Mouse (Mus musculus): ENCODE measurements at regions not wholly inside any gene's neighbourhood (a gene's known extent, or its start where the extent isn't known, plus 50 kb on each side); places are given as distances from the start of the nearest gene placed in this dataset.

GRCm38 (mm10) chr8:35243555-35243954 is 522.0 kb upstream of the Gm19410 start:
- ATAC-seq = no peak

- ATAC-seq = no peak
These were observed 515.7 kb upstream of the Gm19410 start for GRCm38 (mm10) chr8:35249747-35250375.

GRCm38 (mm10) chr8:35250641-35251040 is 514.9 kb upstream of the Gm19410 start:
- ATAC-seq = no peak

GRCm38 (mm10) chr8:35253946-35254345 is 511.6 kb upstream of the Gm19410 start:
- no peak for ATAC-seq

- ATAC-seq = no peak
These were observed 510.3 kb upstream of the Gm19410 start for GRCm38 (mm10) chr8:35255327-35255726.

- no peak for ATAC-seq
These were observed 508.6 kb upstream of the Gm19410 start for GRCm38 (mm10) chr8:35256958-35257357.

- no peak for ATAC-seq
These were observed 497.4 kb upstream of the Gm19410 start for GRCm38 (mm10) chr8:35268221-35268620.

GRCm38 (mm10) chr8:35268986-35269385 is 496.6 kb upstream of the Gm19410 start:
- no peak for ATAC-seq

GRCm38 (mm10) chr8:35275972-35276371 is 489.6 kb upstream of the Gm19410 start:
- ATAC-seq = no peak

GRCm38 (mm10) chr8:35276460-35276859 is 489.1 kb upstream of the Gm19410 start:
- ATAC-seq = no peak

- no peak for ATAC-seq
These were observed 486.6 kb upstream of the Gm19410 start for GRCm38 (mm10) chr8:35278946-35279345.

- no peak for ATAC-seq
These were observed 484.8 kb upstream of the Gm19410 start for GRCm38 (mm10) chr8:35280741-35281140.

- ATAC-seq = no peak
These were observed 482.2 kb upstream of the Gm19410 start for GRCm38 (mm10) chr8:35283366-35283765.

- ATAC-seq = no peak
These were observed 476.6 kb upstream of the Gm19410 start for GRCm38 (mm10) chr8:35289018-35289417.

- ATAC-seq = no peak
These were observed 475.6 kb upstream of the Gm19410 start for GRCm38 (mm10) chr8:35289967-35290366.

GRCm38 (mm10) chr8:35293437-35294126 is 472.0 kb upstream of the Gm19410 start:
- no peak for ATAC-seq

- no peak for ATAC-seq
These were observed 468.7 kb upstream of the Gm19410 start for GRCm38 (mm10) chr8:35296936-35297335.

- no peak for ATAC-seq
These were observed 466.5 kb upstream of the Gm19410 start for GRCm38 (mm10) chr8:35299088-35299487.

- no peak for ATAC-seq
These were observed 465.2 kb upstream of the Gm19410 start for GRCm38 (mm10) chr8:35300359-35300758.

GRCm38 (mm10) chr8:35300881-35301521 is 464.6 kb upstream of the Gm19410 start:
- ATAC-seq = no peak

- ATAC-seq = no peak
These were observed 462.7 kb upstream of the Gm19410 start for GRCm38 (mm10) chr8:35302856-35303255.

GRCm38 (mm10) chr8:35321270-35321865 is 444.2 kb upstream of the Gm19410 start:
- peak; percentile 82 for ATAC-seq

GRCm38 (mm10) chr8:35323180-35323975 is 442.2 kb upstream of the Gm19410 start:
- ATAC-seq = no peak

Measured in inflammation-experienced regulatory T-cells, adult 6 months (primary cell).